Mouse (Mus musculus): Measurements from ENCODE around the gene Entpd6. TPM values are rescaled to one million over a fixed set of nuclear protein-coding genes. Genes with fewer than 3 reads are reported as not detected.

Entpd6 gene
- polyA plus RNA-seq, 1 experiment: 54.5 TPM

GRCm38 (mm10) chr2:150812816-150813215 is 64.0 kb downstream of the Entpd6 start:
- Histone ChIP-seq H3K4me1 (ENCODE audit: control insufficient read depth, insufficient read depth, low read length) (peaks cover 8% of the 10 kb centered on the region; the same call in 1 of the 2 replicates), H3K4me3 (replicated peaks; ENCODE audit: insufficient read depth, low read depth, low read length) (no peak overlapping the region), H3K27ac (ENCODE audit: insufficient read depth, low read length) (no peak overlapping the region), H3K27me3 (ENCODE audit: control insufficient read depth, insufficient read depth, low read length) (no peaks in the 10 kb centered on the region)
- no peak for DNase-seq
- TF ChIP-seq POLR2A (IDR thresholded peaks at IDR 0.05; ENCODE audit: borderline replicate concordance, insufficient read depth, low read length): no peak
- no peak for TF ChIP-seq CTCF (IDR thresholded peaks at IDR 0.05; ENCODE audit: borderline replicate concordance, insufficient read depth, low read depth, low read length)
- WGBS: 95% methylated on average over 6 of the region's 6 CpGs

GRCm38 (mm10) chr2:150816676-150817402 is 68.0 kb downstream of the Entpd6 start:
- no peak overlapping the region for H3K27ac ChIP-seq (ENCODE audit: insufficient read depth, low read length)
- no peak overlapping the region for H3K4me3 ChIP-seq (replicated peaks; ENCODE audit: insufficient read depth, low read depth, low read length)
- DNase-seq: peak; percentile 70 to 71
- WGBS: 64% methylated on average over 18 of the region's 18 CpGs
- H3K4me1 ChIP-seq (ENCODE audit: control insufficient read depth, insufficient read depth, low read length): peaks cover 8% of the 10 kb centered on the region; the same call in 1 of the 2 replicates
- no peak for TF ChIP-seq CTCF (IDR thresholded peaks at IDR 0.05; ENCODE audit: borderline replicate concordance, insufficient read depth, low read depth, low read length)
- no peak for TF ChIP-seq POLR2A (IDR thresholded peaks at IDR 0.05; ENCODE audit: borderline replicate concordance, insufficient read depth, low read length)
- H3K27me3 ChIP-seq (ENCODE audit: control insufficient read depth, insufficient read depth, low read length): no peaks in the 10 kb centered on the region

GRCm38 (mm10) chr2:150818742-150819141 is 69.9 kb downstream of the Entpd6 start:
- TF ChIP-seq POLR2A (IDR thresholded peaks at IDR 0.05; ENCODE audit: borderline replicate concordance, insufficient read depth, low read length) (no peak), CTCF (IDR thresholded peaks at IDR 0.05; ENCODE audit: borderline replicate concordance, insufficient read depth, low read depth, low read length) (no peak)
- no peaks in the 10 kb centered on the region for H3K27me3 ChIP-seq (ENCODE audit: control insufficient read depth, insufficient read depth, low read length)

GRCm38 (mm10) chr2:150820720-150821119 is 71.9 kb downstream of the Entpd6 start:
- Histone ChIP-seq H3K27me3 (ENCODE audit: control insufficient read depth, insufficient read depth, low read length) (no peaks in the 10 kb centered on the region), H3K27ac (ENCODE audit: insufficient read depth, low read length) (no peak overlapping the region), H3K4me1 (ENCODE audit: control insufficient read depth, insufficient read depth, low read length) (peaks cover 8% of the 10 kb centered on the region; the same call in 1 of the 2 replicates), H3K4me3 (replicated peaks; ENCODE audit: insufficient read depth, low read depth, low read length) (no peak overlapping the region)
- DNase-seq: no peak
- TF ChIP-seq CTCF (IDR thresholded peaks at IDR 0.05; ENCODE audit: borderline replicate concordance, insufficient read depth, low read depth, low read length): no peak
- TF ChIP-seq POLR2A (IDR thresholded peaks at IDR 0.05; ENCODE audit: borderline replicate concordance, insufficient read depth, low read length): no peak
- 83% methylated on average over 8 of the region's 8 CpGs for WGBS

More at GRCm38 (mm10) chr2:150818742-150819141, 69.9 kb downstream of the Entpd6 start:
- WGBS: 84% methylated on average over 8 of the region's 8 CpGs
- peaks cover 8% of the 10 kb centered on the region; the same call in 1 of the 2 replicates for H3K4me1 ChIP-seq (ENCODE audit: control insufficient read depth, insufficient read depth, low read length)
- H3K4me3 ChIP-seq (replicated peaks; ENCODE audit: insufficient read depth, low read depth, low read length): no peak overlapping the region
- no peak for DNase-seq
- H3K27ac ChIP-seq (ENCODE audit: insufficient read depth, low read length): no peak overlapping the region

Other genes with a start within 250 kb of the Entpd6 start
- gene Cst7, start 178.6 kb upstream of the Entpd6 start, polyA plus RNA-seq (2012; rRNA removed): 0.29 TPM in 1 of 2 replicates, not detected in the other
- 83.3 and 92.0 TPM in 2 replicates for gene Apmap, start 140.5 kb upstream of the Entpd6 start, polyA plus RNA-seq (2012; rRNA removed)
- 15.4 and 15.7 TPM in 2 replicates for gene Acss1, start 80.5 kb upstream of the Entpd6 start, polyA plus RNA-seq (2012; rRNA removed)
- 0.06 TPM in 1 of 2 replicates, not detected in the other for gene Vsx1, start 59.7 kb upstream of the Entpd6 start, polyA plus RNA-seq (2012; rRNA removed)
- 134 and 144 TPM in 2 replicates for gene Pygb, start 37.7 kb downstream of the Entpd6 start, polyA plus RNA-seq (2012; rRNA removed)
- gene Abhd12, start 155.7 kb downstream of the Entpd6 start, polyA plus RNA-seq (2012; rRNA removed): 259 and 263 TPM in 2 replicates
- 1.3 TPM in 2 replicates for gene Gins1, start 156.4 kb downstream of the Entpd6 start, polyA plus RNA-seq (2012; rRNA removed)